Mouse (Mus musculus) erythroblast, embryonic 14.5 days (primary cell): ENCODE results near the gene Usp3.

Experiments
- GATA1 ChIP-seq: IDR thresholded peaks from 2 replicates; pipeline ENCODE4 v1.6.1; 2012; ENCODE audit warnings: low read length, inconsistent platforms, mixed read lengths
- TAL1 ChIP-seq: IDR thresholded peaks from 3 replicates; pipeline ENCODE4 v1.6.1; 2012; ENCODE audit warnings: low read length, inconsistent platforms, mixed read lengths

GRCm38 (mm10) chr9:66620581-66620981, 27.6 kb upstream of the Usp3 start:
- TF ChIP-seq GATA1 (no peak), TAL1 (peak; percentile 31; the same call in 1 of the 3 replicates)
